In genomic region chr6:115956922-115957601, GRCm38 (mm10) we compare ENCODE assay signal across 9 mouse cellular contexts. TPM values are rescaled to one million over a fixed set of nuclear protein-coding genes. Genes with fewer than 3 reads are reported as not detected.
DNase-seq lines count a peak whose midpoint lies in the region; ATAC-seq lines count a peak whose summit lies in the region.
"Had no signal": no experiment of that assay in that cellular context is flagged by ENCODE, and none has a peak within 500 bp of the region (broad histone marks: within the 10 kb centered on the region; RNA-seq: fewer than 3 reads in every experiment).

No protein-coding gene starts in this region.

- WGBS in embryonic facial prominence, embryonic 14.5 days = 26% methylated on average over 16 of the region's 16 CpGs
- WGBS in limb, embryonic 10.5 days = 39% methylated on average over 16 of the region's 16 CpGs
- 43% methylated on average over 16 of the region's 16 CpGs for WGBS in neural tube, embryonic 15.5 days

- H3K4me1 ChIP-seq in embryonic facial prominence, embryonic 14.5 days (ENCODE audit: control insufficient read depth, insufficient read depth, low read length) = peaks cover 30% of the 10 kb centered on the region
- peaks cover 61% of the 10 kb centered on the region for H3K4me1 ChIP-seq in limb, embryonic 10.5 days
- peaks cover 12% of the 10 kb centered on the region for H3K4me1 ChIP-seq in neural tube, embryonic 15.5 days

- no peaks in the 10 kb centered on the region for H3K9me3 ChIP-seq in embryonic facial prominence, embryonic 14.5 days (ENCODE audit: control insufficient read depth, low read length)
- H3K9me3 ChIP-seq in limb, embryonic 10.5 days (replicated peaks) = no peaks in the 10 kb centered on the region
- H3K9me3 ChIP-seq in neural tube, embryonic 15.5 days (replicated peaks) = no peaks in the 10 kb centered on the region

- peak; percentile 48 for DNase-seq in urinary bladder, postnatal 14 days (ENCODE audit: low spot score)
- no peak for DNase-seq in urinary bladder, postnatal 25 days (ENCODE audit: low spot score)
- DNase-seq in embryonic facial prominence, embryonic 14.5 days (ENCODE audit: low spot score) = peak; percentile 75
- peak; percentile 46 for DNase-seq in heart, postnatal 25 days (ENCODE audit: low spot score)
- DNase-seq in limb, embryonic 10.5 days (ENCODE audit: low spot score) = peak; percentile 59

- H3K4me3 ChIP-seq in embryonic facial prominence, embryonic 14.5 days (ENCODE audit: low read depth, low read length) = no peak overlapping the region
- 0 out of 2 replicates have a peak overlapping the region, but pooled peaks have one; percentile 12 for H3K4me3 ChIP-seq in limb, embryonic 10.5 days
- H3K4me3 ChIP-seq in neural tube, embryonic 15.5 days (replicated peaks) = no peak overlapping the region

- no peak overlapping the region for H3K4me2 ChIP-seq in embryonic facial prominence, embryonic 14.5 days (ENCODE audit: low read depth, low read length)
- H3K4me2 ChIP-seq in neural tube, embryonic 15.5 days = no peak overlapping the region

- H3K9ac ChIP-seq in embryonic facial prominence, embryonic 14.5 days (ENCODE audit: low read depth, low read length) = no peak overlapping the region
- H3K9ac ChIP-seq in neural tube, embryonic 15.5 days (replicated peaks) = no peak overlapping the region

- intact Hi-C loops in heart, postnatal 25 days (cut with DNase I) = loop anchor here (5.0 kb wide), 1 partner anchor 35 kb away; no protein-coding TSS in a partner anchor

- peak overlapping the region; percentile 61; the same call in 1 of the 2 replicates for H3K27ac ChIP-seq in embryonic facial prominence, embryonic 14.5 days (replicated peaks; ENCODE audit: low read depth, low read length)
- H3K27ac ChIP-seq in limb, embryonic 10.5 days = peak overlapping the region; percentile 78
- H3K27ac ChIP-seq in neural tube, embryonic 15.5 days (replicated peaks) = no peak overlapping the region

- peaks cover 11% of the 10 kb centered on the region for H3K36me3 ChIP-seq in embryonic facial prominence, embryonic 14.5 days (ENCODE audit: control insufficient read depth, insufficient read depth, low read length)
- H3K36me3 ChIP-seq in limb, embryonic 10.5 days = peaks cover 8% of the 10 kb centered on the region; the same call in 1 of the 2 replicates
- no peaks in the 10 kb centered on the region for H3K36me3 ChIP-seq in neural tube, embryonic 15.5 days

- H3K27me3 ChIP-seq in embryonic facial prominence, embryonic 14.5 days (replicated peaks; ENCODE audit: control insufficient read depth, insufficient read depth, low read length) = no peaks in the 10 kb centered on the region
- H3K27me3 ChIP-seq in limb, embryonic 10.5 days (ENCODE audit: low read depth, poor library complexity, severe bottlenecking) = no peaks in the 10 kb centered on the region
- H3K27me3 ChIP-seq in neural tube, embryonic 15.5 days (replicated peaks) = no peaks in the 10 kb centered on the region

- ATAC-seq in embryonic facial prominence, embryonic 14.5 days (ENCODE audit: low read depth) = no peak
- 0 out of 2 replicates have a peak, but pooled peaks have one; percentile 3 for ATAC-seq in neural tube, embryonic 15.5 days (ENCODE audit: low FRiP score)
- ATAC-seq in CD4-positive, CD25-positive, alpha-beta regulatory T cell, adult 4 months = no peak
- no peak for ATAC-seq in activated CD4-positive, CD25-positive, alpha-beta regulatory T cell, adult 4 months

RNA-seq across cellular contexts. Expression of gene H1foo, which starts 12.3 kb away (rescaled TPM):
- polyA plus RNA-seq in embryonic facial prominence, embryonic 14.5 days (2014; fragmentation: Nextera tagmentation; extraction: Ambion mirVana) = not detected in 2 replicates
- total RNA-seq in heart, postnatal 25 days (2021) = not detected
- not detected in 2 replicates for polyA plus RNA-seq in limb, embryonic 10.5 days (2016; fragmentation: Nextera tagmentation; extraction: Ambion mirVana)
- not detected in 2 replicates for polyA plus RNA-seq in neural tube, embryonic 15.5 days (2015; fragmentation: Nextera tagmentation; extraction: Ambion mirVana)
- polyA plus RNA-seq in CD4-positive, CD25-positive, alpha-beta regulatory T cell, adult 4 months (2017; shearing (Covaris generic)) = not detected
- polyA plus RNA-seq in activated CD4-positive, CD25-positive, alpha-beta regulatory T cell, adult 4 months (2017; shearing (Covaris generic)) = under 1 TPM in 1 of 2 experiments, not detected in 1; 0.52 TPM
- polyA plus RNA-seq: large intestine, adult 2 months had no signal

RNA-seq across cellular contexts. Expression of gene Rho, which starts 25.5 kb away (rescaled TPM):
- polyA plus RNA-seq in embryonic facial prominence, embryonic 14.5 days (2014; fragmentation: Nextera tagmentation; extraction: Ambion mirVana) = 0.51 and 1.0 TPM in 2 replicates
- under 1 TPM; 0.18 to 0.34 TPM for total RNA-seq in heart, postnatal 25 days (2021)
- polyA plus RNA-seq in limb, embryonic 10.5 days (2016; fragmentation: Nextera tagmentation; extraction: Ambion mirVana) = 0.24 and 0.31 TPM in 2 replicates
- polyA plus RNA-seq in neural tube, embryonic 15.5 days (2015; fragmentation: Nextera tagmentation; extraction: Ambion mirVana) = 2.0 and 2.1 TPM in 2 replicates
- polyA plus RNA-seq in CD4-positive, CD25-positive, alpha-beta regulatory T cell, adult 4 months (2017; shearing (Covaris generic)) = not detected
- not detected for polyA plus RNA-seq in activated CD4-positive, CD25-positive, alpha-beta regulatory T cell, adult 4 months (2017; shearing (Covaris generic))

RNA-seq across cellular contexts. Expression of gene Plxnd1, which starts 37.7 kb away (rescaled TPM):
- 45.5 and 46.9 TPM in 2 replicates for polyA plus RNA-seq in embryonic facial prominence, embryonic 14.5 days (2014; fragmentation: Nextera tagmentation; extraction: Ambion mirVana)
- total RNA-seq in heart, postnatal 25 days (2021) = 10 to 100 TPM; 79.7 to 91.8 TPM
- 27.9 and 30.9 TPM in 2 replicates for polyA plus RNA-seq in limb, embryonic 10.5 days (2016; fragmentation: Nextera tagmentation; extraction: Ambion mirVana)
- 8.8 and 9.8 TPM in 2 replicates for polyA plus RNA-seq in neural tube, embryonic 15.5 days (2015; fragmentation: Nextera tagmentation; extraction: Ambion mirVana)
- polyA plus RNA-seq in CD4-positive, CD25-positive, alpha-beta regulatory T cell, adult 4 months (2017; shearing (Covaris generic)) = 1 to 10 TPM; 4.7 to 6.2 TPM
- polyA plus RNA-seq in activated CD4-positive, CD25-positive, alpha-beta regulatory T cell, adult 4 months (2017; shearing (Covaris generic)) = 10 to 100 TPM; 10.6 to 10.8 TPM
